Mouse (Mus musculus) urinary bladder, adult 18-20 months (tissue): ENCODE data around the gene Prss54.
A peak's percentile ranks its signal among the peaks of the same experiment; 100 is the strongest.

ENCODE experiments used
- DNase-seq, 2 experiments: peaks; one replicate each; pipeline ENCODE4 v3.0.0; 2022; ENCODE audit warnings: low spot score in 2 of 2, mixed read lengths in 2 of 2

Gene Prss54

DNA sequence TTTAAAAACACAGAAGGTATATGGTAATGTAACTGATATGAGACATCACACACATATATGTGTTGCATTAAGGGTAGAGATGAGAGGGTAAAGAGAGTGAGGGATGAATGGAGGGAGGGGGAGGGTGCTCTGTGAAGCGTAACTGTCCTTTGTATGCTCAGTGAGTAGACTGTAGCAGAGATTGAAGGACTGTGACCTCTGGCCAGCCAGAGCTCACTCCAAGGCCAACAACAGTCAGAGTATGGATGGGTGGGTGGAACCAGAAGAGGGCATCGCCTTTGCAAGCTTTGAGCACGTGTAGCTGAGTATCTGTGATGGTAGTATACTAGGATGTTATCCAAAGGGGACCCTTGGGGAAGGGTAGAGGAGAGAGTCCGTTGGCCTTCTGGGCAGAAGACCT lies 24.6 kb downstream of the Prss54 start:
- DNase-seq = no peak

DNA sequence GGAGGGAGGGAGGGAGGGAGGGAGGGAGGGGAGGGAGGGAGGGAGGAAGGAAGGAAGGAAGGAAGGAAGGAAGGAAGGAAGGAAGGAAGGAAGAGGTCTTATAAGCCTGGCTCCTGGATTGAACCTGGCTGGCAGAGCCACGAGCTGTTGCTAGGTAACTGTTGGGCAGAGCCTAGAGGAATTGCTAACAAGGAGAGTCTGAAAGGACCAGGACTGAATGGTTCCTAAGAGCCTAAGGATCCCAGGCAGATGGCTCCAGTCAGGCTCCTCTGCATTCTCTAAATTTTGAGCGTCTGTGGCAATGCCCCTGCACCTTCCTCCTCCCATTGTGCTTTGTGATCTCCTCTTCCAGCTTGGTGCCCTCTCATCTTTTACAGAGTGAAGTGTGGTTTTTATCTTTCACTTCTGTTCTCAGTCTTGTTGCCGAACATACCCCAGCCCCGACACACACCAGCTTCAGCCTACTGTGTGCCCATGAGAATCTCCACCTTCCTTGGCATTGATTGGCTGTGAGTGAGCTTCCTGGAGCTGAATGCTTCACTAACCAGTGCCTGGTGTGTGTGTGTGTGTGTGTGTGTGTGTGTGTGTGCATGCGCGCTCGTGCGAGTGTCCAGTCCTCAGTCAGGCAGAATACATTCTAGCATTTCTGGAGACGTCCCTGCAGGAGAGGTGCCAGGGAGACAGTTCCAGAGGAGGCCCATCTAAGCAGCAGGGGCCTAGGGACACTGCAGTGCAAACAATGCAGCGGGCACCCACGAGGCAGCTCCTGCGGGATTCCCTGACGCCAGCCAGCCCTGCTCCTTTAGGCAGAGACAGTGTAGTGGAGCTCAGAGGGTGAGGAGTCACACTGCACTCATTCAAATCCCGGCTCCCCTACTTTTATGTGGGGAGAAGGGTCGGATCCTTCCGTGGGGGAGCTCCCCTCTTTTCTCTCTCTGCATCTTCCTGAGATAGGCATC lies 26.0 kb downstream of the Prss54 start:
- no peak for DNase-seq

DNA sequence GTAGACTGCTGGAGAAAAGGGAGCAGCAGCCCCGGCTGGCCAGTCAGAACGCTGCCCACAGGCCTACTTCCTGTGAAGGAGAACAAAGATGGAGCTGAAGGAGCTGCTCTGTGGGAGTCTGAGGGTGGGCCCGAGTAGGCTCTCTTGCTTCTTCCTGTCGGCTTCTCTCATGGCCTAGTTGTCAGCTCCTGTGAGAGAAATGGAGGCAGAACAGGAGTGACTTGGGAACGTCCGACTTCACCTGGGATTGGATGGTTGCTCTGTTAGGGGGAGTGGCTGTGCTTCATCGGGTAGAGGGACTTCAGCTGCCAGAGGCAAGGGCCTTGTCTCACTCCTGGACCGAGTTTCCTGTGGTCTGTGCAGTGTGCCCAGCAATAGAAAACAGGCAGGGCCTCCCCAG lies 28.2 kb downstream of the Prss54 start:
- DNase-seq = no peak

DNA sequence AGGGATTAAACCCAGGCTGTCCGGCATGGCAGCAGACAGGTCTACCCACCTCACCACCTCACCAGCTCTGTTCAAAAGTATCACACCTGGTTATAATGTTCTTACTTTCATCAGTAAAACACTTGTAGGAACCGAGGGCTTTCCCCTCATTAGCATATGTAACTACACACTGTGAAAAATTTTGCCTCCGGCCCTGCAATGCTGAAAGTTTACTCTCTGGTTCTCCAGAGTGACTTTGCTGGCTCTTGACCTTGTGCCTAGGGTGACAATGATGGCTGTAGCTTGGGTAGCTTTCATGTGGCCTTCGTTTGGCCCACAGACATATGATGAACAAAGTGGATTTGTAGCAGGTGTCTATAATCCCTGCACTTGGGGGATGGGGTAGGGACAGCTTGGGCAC lies 29.2 kb downstream of the Prss54 start:
- no peak for DNase-seq

DNA sequence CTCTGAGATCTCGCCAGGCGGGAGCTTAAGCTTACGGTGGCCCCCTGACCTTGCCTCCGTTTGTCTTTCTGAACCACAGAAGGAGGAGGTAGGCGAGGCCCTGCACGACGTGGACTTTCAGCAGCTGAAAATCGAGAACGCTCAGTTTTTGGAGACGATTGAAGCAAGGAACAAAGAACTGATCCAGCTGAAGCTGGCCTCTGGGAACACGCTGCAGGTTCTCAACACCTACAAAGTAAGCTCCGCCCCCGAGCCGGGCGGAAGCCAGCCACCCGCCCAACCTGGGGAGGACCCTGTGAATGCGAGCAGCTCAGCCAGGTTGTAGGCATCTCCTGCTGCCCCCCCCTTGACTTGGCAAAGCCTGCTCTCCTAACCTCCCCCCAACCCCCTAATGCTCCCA lies 30.3 kb downstream of the Prss54 start:
- DNase-seq = no peak

DNA sequence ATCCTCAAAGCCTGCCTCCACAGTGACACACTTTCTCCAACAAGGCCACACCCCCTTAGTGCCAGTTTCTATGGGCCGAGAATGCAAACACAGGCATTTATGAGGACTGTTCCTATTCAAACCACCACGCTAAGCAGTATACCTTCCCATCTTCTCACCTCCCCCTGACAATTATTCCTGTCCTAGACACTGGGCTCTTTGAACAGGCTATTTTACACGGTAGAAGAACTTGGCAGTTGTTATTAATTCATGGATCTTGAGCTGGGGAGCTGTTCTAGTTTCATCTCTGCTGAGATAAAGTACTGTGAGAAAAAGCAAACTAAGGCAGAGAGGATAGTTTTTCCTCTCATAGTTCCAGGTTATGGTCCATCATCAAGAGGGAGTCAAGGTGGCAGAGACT lies 33.1 kb downstream of the Prss54 start:
- DNase-seq = no peak

DNA sequence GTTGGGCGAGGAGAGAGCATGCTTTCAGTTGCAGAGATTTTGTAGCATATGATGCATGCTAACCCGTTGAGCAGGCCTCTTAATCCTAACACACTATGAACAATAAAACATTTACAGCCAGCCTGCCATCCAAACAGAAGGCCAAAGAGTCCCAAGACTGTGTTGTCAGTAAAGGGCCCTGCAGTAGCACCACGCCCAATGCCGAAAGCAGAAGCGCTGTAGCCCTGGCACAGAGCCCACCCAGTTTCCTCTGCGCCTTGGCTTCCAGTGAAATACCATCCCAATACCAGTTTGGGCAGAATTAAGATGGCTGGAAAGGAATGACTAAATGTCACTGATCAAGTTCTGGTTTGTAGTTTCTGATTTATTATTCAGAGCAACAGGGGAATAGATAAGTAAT lies 33.9 kb downstream of the Prss54 start:
- DNase-seq = no peak

DNA sequence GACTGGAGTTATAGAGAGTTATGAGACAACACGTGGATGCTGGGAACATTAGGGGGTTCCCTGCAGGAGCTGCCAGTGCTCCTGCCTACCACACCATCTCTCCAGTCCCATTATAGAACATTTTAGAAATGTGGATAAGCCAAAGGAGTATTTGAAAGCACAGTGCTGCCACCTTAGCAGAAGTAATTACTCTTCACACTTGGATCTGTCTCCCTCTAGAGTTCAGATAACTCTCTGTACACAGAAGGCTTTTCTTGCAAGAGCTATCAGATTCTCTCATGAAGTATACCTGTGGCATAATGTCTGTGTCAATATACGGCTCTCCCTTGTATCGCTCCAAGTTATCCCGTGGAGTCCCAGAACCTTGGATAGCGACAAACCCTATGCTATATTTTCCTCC lies 36.7 kb downstream of the Prss54 start:
- DNase-seq = no peak

DNA sequence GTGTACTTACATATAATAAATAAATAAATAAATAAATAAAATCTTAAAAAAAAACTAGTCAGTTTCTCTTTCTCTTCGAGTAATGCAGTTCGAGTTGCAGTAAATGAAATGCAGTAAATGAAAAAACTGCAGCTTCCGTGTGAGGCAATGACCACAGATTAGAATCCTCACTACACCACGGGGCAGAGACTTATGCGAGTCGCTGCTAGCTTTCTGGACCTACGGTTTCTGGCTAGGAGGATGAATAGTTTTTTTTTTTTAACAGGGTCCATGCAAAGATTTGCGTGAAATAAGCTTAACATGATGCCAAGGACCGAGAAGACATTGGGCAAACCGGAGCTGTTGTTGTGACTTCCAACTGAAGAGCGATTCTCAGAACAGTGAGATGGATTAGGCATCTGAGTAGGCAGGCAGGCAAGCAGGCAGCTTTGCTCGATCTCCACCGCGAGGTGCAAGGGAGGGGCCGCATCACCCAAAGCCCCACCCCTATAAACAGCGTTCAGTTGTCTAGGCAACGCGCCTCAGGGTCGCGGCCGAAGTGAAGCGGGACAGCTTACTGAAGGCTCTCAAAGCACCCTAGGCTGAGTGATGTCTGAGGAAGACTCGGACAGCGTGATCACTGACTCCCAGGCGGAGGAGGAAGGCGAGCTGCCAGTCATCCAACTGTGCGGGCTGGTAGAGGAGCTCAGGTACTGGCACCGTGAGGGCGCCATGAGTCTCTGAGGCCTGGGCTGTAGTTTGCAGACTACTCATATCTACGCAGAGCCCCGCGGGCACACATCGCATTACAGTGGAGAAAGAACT lies 42.4 kb downstream of the Prss54 start, which contains the start of gene Ccdc113:
Gene Ccdc113, plus strand, starts transcription at position 502 of the 804 bp plus-strand sequence.
- peak; percentile 37 to 65 for DNase-seq

DNA sequence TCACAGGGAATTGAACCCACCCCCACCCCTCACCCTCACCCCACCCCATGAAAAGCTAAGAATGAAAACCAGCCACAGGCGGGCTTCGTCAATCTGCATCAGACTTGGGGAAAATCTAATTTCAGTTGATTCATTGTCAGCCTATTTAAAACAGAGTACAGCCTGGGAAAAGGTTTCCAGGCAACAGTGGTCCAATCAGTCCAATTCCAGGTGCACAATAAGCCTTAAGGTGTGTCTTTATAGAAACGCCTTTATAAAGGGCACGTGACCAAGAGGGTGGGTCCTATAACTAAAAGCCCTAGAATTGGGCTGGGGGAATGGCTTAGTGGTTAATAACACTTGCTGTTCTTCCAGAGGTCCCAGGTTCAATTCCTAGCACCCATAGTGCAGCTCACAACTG lies 43.9 kb downstream of the Prss54 start:
- DNase-seq = no peak

DNA sequence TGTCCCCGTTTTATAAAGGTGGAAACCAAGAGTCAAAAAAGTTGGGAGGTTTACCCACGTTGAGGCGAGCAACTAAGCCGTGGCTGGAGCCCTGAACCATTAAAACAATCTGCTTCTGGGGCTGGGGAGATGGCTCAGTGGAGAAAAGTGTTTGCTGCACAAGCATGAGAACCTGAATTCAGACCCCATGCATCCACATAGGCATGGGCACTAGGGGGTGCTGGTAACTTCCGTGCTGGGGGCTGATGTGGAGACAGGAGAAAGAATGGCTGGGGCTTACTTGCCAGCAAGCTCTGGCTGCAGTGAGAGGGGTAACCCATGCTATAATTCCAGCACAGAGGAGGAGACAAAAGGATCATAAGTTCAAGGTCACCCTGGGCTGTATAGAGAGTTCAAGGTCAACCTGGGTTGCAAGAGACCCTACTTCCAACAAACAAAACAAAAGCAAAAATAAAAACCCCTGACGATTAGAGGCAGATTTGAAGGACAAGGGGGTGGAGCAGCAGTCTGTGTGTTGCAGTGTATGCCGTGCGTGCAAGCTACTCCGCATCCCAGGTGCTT lies 47.3 kb downstream of the Prss54 start:
- no peak for DNase-seq

DNA sequence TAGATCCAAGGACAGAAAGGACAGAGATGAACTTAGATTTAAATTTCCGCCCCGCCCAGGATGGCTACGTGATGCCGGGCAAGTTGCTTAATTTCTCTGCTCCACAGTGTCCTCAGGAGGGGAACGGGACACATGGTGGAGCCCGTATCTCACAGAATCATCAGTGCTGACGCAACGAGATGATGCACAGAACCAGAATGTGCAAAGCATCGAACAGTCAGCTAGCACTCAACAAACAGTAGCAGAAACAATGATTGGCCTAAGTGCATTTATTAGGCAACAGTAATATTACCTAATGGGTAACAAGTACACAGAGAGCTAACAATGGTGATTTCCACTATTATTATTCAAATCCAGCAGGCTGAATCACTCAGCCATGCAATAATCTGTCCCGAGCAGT lies 47.9 kb downstream of the Prss54 start:
- no peak for DNase-seq

DNA sequence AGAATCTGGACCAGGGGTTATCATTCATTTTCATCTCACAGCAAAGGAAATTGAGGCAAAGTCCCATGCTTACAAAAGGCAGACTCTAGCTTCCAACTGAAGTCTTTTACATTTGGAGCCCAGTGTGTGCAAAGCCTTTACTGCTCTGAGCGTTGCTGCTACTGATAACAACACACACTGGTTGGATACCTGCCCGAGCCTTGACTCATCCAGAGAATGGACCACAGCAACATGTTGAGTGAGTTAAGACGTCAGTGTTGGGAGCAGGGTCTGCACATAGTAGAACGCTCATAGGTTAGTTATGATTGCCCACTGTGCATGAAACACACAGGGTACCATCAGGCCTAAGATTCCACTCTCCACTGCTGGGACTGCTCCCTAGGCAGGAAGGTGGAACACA lies 52.1 kb downstream of the Prss54 start:
- DNase-seq = no peak

DNA sequence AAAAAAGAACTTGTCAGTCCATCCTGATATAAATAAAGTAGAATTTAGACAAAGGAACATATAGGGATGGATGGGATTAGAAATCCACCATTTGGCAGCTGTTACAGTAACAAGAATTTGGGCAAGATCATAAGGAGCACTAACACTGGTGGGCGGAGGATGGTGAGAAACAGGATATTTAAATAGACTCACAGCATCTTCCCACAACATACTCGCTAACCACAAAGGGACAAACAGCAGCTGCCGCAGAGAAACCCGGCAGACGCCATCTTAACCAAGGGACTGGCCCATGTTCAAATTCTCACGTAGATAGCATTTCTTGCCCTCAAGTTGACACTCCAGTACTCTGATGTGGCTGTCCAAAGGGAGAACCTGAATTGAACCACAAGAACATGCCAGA lies 59.2 kb downstream of the Prss54 start:
- DNase-seq = no peak

DNA sequence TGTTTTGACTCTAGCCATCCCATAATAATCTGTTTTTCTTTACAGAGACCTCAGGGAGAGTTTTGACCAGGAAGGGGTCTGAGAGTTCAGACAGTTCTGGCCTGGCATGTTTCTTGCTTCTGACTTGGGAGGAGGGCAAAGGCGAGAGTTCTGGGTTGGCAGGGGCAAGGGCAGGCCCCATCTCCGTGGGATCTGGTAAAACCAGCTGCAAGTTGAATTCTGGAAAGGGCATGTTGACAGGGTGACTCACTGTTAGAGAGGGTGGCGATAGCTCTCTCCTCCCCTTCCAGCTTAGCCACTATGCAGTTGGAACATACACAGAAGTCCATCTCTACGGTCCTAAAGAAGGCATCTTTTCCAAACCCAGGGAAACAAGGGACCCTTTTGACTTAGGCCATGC lies 62.9 kb downstream of the Prss54 start:
- peak; percentile 39 to 80 for DNase-seq

DNA sequence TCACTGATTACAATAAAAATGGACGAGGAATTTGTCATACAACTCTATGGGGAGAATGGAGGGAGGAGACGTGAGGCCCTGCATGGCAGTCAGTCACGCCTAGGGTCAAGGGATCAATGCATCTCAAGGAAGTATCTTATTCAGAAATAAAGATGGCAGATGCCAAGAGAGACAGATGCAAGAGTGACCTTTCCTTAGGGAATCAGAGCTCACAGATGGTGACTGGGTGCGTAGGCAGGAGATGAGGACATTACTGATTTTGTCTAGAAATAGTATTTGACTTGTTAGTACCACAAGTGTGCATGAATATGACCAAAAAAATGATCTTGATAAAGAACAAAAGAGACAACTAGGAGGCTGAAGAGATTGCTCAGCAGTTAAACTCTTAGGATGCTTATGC lies 63.9 kb downstream of the Prss54 start:
- DNase-seq = no peak
